Mouse (Mus musculus): Measurements from ENCODE around the gene Pgpep1. TPM values are rescaled to one million over a fixed set of nuclear protein-coding genes. Genes with fewer than 3 reads are reported as not detected.
A peak's percentile ranks its signal among the peaks of the same experiment; 100 is the strongest.

The Pgpep1 gene
- total and polyA plus RNA-seq, 2 experiments from 2014 or later: 37.6 to 40.2 TPM

DNA sequence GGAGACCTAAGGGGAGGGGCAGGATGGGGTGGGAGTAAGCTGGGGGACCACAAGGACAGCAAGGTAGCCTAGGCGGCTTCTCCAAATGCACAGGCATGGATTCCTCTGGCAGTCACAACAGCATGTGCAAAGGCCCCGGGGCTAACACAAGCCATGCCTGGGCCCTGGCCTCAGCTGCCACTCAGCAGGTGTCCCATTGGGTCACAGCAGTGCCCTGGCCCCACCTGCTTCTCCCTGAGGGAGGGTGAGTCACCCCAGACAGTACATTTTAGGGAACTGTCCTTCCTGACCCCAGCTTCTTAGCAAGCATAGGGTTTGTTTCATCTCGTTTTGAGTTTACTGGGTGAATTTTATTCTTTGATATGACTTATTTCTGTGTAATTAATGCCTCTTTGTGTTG is 22.5 kb upstream of the Pgpep1 start:
- ATAC-seq (ENCODE audit: low FRiP score): no peak
- H3K9me3 ChIP-seq (ENCODE audit: low read length): no peaks in the 10 kb centered on the region
- H3K4me3 ChIP-seq (ENCODE audit: low read depth, low read length): no peak overlapping the region
- no peak overlapping the region for H3K27ac ChIP-seq (ENCODE audit: low read depth, low read length)
- H3K27me3 ChIP-seq (ENCODE audit: insufficient read depth, low read length): no peaks in the 10 kb centered on the region
- H3K4me2 ChIP-seq (ENCODE audit: low read depth, low read length, poor library complexity, severe bottlenecking): no peak overlapping the region
- H3K9ac ChIP-seq (replicated peaks; ENCODE audit: low read length, poor library complexity, severe bottlenecking): no peak overlapping the region
- TF ChIP-seq CTCF (IDR thresholded peaks at IDR 0.05): no peak
- WGBS: 63% methylated on average over 3 of the region's 3 CpGs
- no peaks in the 10 kb centered on the region; the same call in 1 of the 2 replicates for H3K4me1 ChIP-seq (ENCODE audit: insufficient read depth, low read length)
- H3K36me3 ChIP-seq (ENCODE audit: insufficient read depth, low read length): peaks cover 15% of the 10 kb centered on the region; the same call in 1 of the 2 replicates
- DNase-seq (ENCODE audit: low spot score): no peak

DNA sequence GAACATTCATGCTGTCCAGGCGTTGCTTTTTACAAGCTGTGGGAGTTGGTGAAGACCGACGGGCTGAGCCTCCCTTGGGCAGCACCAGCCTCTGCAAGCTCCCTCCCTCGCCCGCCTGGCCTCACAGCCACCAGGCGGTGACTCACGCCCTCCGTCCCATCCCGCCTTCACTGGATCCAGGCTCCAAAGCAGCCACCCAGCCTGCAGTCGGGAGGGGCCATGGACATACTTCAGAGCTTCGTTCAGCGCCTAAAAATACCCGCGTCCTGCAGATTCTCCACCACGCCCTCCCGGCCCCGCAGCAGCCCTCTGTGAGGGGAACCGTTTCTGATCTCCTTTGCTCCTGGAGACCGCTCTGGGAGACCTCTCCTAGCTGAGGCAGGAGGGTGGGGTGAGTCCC is 22.0 kb upstream of the Pgpep1 start:
- ATAC-seq (ENCODE audit: low FRiP score) (no peak), DNase-seq (ENCODE audit: low spot score) (no peak)
- Histone ChIP-seq H3K9me3 (ENCODE audit: low read length) (no peaks in the 10 kb centered on the region), H3K36me3 (ENCODE audit: insufficient read depth, low read length) (peaks cover 17% of the 10 kb centered on the region; the same call in 1 of the 2 replicates), H3K27ac (ENCODE audit: low read depth, low read length) (no peak overlapping the region), H3K4me2 (ENCODE audit: low read depth, low read length, poor library complexity, severe bottlenecking) (no peak overlapping the region), H3K27me3 (ENCODE audit: insufficient read depth, low read length) (no peaks in the 10 kb centered on the region), H3K9ac (replicated peaks; ENCODE audit: low read length, poor library complexity, severe bottlenecking) (peak overlapping the region; percentile 33), H3K4me1 (ENCODE audit: insufficient read depth, low read length) (no peaks in the 10 kb centered on the region; the same call in 1 of the 2 replicates), H3K4me3 (ENCODE audit: low read depth, low read length) (no peak overlapping the region)
- no peak for TF ChIP-seq CTCF (IDR thresholded peaks at IDR 0.05)
- WGBS: 12% methylated on average over 19 of the region's 19 CpGs

DNA sequence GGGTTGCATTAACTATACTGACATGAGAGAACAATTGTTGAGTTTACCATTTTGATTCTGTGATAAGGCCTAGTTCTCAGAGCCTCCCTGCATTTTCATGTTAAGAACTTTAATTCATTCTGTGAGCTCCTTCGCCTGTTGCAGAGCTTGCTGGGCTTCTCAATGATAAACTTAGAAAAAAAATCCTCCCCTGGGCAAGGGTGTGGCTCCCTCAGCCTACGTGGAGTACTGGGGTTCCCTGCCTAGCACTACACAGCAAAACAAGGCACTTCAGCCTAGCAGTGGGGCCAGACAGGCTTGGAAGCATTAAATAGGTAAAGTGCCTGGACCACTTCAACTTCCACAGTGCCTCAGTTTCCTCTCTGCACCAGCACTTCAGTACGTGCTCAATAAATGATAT is 21.2 kb upstream of the Pgpep1 start:
- no peak overlapping the region for H3K27ac ChIP-seq (ENCODE audit: low read depth, low read length)
- no peaks in the 10 kb centered on the region for H3K9me3 ChIP-seq (ENCODE audit: low read length)
- no peak overlapping the region for H3K9ac ChIP-seq (replicated peaks; ENCODE audit: low read length, poor library complexity, severe bottlenecking)
- no peaks in the 10 kb centered on the region for H3K27me3 ChIP-seq (ENCODE audit: insufficient read depth, low read length)
- no peak for TF ChIP-seq CTCF (IDR thresholded peaks at IDR 0.05)
- no peak overlapping the region for H3K4me2 ChIP-seq (ENCODE audit: low read depth, low read length, poor library complexity, severe bottlenecking)
- ATAC-seq (ENCODE audit: low FRiP score) (no peak), DNase-seq (ENCODE audit: low spot score) (no peak)
- 66% methylated on average over 3 of the region's 3 CpGs for WGBS
- H3K4me3 ChIP-seq (ENCODE audit: low read depth, low read length): no peak overlapping the region
- peaks cover 17% of the 10 kb centered on the region; the same call in 1 of the 2 replicates for H3K36me3 ChIP-seq (ENCODE audit: insufficient read depth, low read length)
- H3K4me1 ChIP-seq (ENCODE audit: insufficient read depth, low read length): no peaks in the 10 kb centered on the region; the same call in 1 of the 2 replicates

DNA sequence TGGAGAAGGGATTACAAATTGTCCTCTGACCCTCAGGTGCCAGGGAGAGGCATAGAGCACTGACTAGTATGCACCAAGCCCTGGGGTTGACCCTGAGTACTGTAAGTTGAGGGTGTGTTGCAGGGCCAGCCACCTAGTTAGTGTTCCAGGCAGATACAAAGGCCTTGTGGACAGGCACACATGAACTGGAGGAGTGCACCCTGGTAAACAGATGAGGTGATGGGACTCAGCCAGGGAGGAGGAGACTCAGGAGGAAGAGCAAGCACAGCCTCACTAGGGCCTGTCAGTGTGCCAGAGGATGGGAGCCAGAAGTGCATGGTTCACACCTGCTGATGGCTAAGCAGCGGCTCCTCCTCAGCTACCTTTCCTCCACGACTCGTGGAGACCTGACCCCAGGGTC is 19.9 kb upstream of the Pgpep1 start:
- DNase-seq (ENCODE audit: low spot score) (no peak), ATAC-seq (ENCODE audit: low FRiP score) (no peak)
- no peaks in the 10 kb centered on the region for H3K9me3 ChIP-seq (ENCODE audit: low read length)
- no peaks in the 10 kb centered on the region; the same call in 1 of the 2 replicates for H3K4me1 ChIP-seq (ENCODE audit: insufficient read depth, low read length)
- no peak for TF ChIP-seq CTCF (IDR thresholded peaks at IDR 0.05)
- H3K27me3 ChIP-seq (ENCODE audit: insufficient read depth, low read length): no peaks in the 10 kb centered on the region
- no peak overlapping the region for H3K4me2 ChIP-seq (ENCODE audit: low read depth, low read length, poor library complexity, severe bottlenecking)
- H3K9ac ChIP-seq (replicated peaks; ENCODE audit: low read length, poor library complexity, severe bottlenecking): no peak overlapping the region
- no peak overlapping the region for H3K4me3 ChIP-seq (ENCODE audit: low read depth, low read length)
- WGBS: 92% methylated on average over 3 of the region's 3 CpGs
- H3K27ac ChIP-seq (ENCODE audit: low read depth, low read length): no peak overlapping the region
- H3K36me3 ChIP-seq (ENCODE audit: insufficient read depth, low read length): peaks cover 17% of the 10 kb centered on the region; the same call in 1 of the 2 replicates

DNA sequence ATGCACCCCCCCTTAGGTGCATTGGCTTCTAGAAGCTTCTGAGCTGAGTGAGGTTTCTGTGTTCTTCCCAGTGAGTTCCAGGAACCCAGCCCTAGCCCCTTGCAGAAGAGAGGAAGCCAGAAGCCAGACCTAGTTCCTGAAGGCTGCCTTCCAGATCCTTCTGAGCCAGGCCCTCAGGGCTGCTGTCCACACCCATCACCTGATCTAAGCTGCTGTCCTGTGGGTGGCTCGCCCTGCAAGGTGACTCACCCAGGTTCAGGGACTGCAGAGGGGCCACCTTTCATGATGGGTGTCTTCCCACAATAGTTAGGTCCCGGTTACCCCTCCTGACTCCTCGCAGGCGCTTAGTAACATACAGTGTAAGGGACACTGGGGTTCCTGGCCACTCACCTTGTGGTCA is 19.2 kb upstream of the Pgpep1 start:
- Histone ChIP-seq H3K27me3 (ENCODE audit: insufficient read depth, low read length) (no peaks in the 10 kb centered on the region), H3K36me3 (ENCODE audit: insufficient read depth, low read length) (peaks cover 17% of the 10 kb centered on the region; the same call in 1 of the 2 replicates), H3K9me3 (ENCODE audit: low read length) (no peaks in the 10 kb centered on the region), H3K4me2 (ENCODE audit: low read depth, low read length, poor library complexity, severe bottlenecking) (no peak overlapping the region), H3K27ac (ENCODE audit: low read depth, low read length) (no peak overlapping the region), H3K4me1 (ENCODE audit: insufficient read depth, low read length) (peaks cover 1% of the 10 kb centered on the region; the same call in 1 of the 2 replicates), H3K9ac (replicated peaks; ENCODE audit: low read length, poor library complexity, severe bottlenecking) (no peak overlapping the region), H3K4me3 (ENCODE audit: low read depth, low read length) (no peak overlapping the region)
- DNase-seq (ENCODE audit: low spot score) (no peak), ATAC-seq (ENCODE audit: low FRiP score) (no peak)
- WGBS: 98% methylated on average over 4 of the region's 4 CpGs
- TF ChIP-seq CTCF (IDR thresholded peaks at IDR 0.05): no peak

DNA sequence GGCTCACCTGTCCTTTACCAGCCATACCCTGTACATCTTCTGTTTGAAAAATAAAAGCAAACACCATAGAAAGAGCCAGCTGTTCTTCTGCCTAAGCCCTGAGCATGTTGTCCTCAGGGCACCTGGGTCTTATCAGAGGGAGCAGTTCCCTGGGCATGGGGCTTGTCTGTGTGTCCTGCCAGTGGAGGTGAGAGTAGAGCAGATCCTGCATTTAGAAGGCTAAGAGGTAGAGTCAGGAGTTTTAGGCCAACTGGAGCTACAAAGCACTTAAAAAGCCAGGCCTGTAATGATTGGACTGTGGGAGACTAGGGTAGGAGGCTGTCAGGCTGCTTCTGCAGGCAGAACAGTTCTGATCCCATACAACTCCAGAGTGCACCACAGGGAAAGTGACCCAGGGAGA is 18.5 kb upstream of the Pgpep1 start:
- DNase-seq (ENCODE audit: low spot score) (no peak), ATAC-seq (ENCODE audit: low FRiP score) (no peak)
- Histone ChIP-seq H3K27ac (ENCODE audit: low read depth, low read length) (no peak overlapping the region), H3K9ac (replicated peaks; ENCODE audit: low read length, poor library complexity, severe bottlenecking) (no peak overlapping the region), H3K27me3 (ENCODE audit: insufficient read depth, low read length) (no peaks in the 10 kb centered on the region), H3K36me3 (ENCODE audit: insufficient read depth, low read length) (peaks cover 17% of the 10 kb centered on the region; the same call in 1 of the 2 replicates), H3K4me2 (ENCODE audit: low read depth, low read length, poor library complexity, severe bottlenecking) (no peak overlapping the region), H3K4me1 (ENCODE audit: insufficient read depth, low read length) (peaks cover 8% of the 10 kb centered on the region; the same call in 1 of the 2 replicates), H3K9me3 (ENCODE audit: low read length) (no peaks in the 10 kb centered on the region), H3K4me3 (ENCODE audit: low read depth, low read length) (no peak overlapping the region)
- no peak for TF ChIP-seq CTCF (IDR thresholded peaks at IDR 0.05)

All from midbrain, postnatal 0 days (tissue).